Mouse (Mus musculus) heart, postnatal 4 days (tissue): ENCODE measurements around the gene Prl3b1. TPM values are rescaled to one million over a fixed set of nuclear protein-coding genes. Genes with fewer than 3 reads are reported as not detected.

ENCODE experiments used
- DNase-seq: peaks from one replicate; pipeline ENCODE4 v3.0.0; 2021
- total RNA-seq, 2 experiments: library from RNA; stranded (reverse); gene quantifications; 2 replicates each; pipeline ENCODE4 v1.2.3; 2021

Prl3b1 gene
- not detected for total RNA-seq

- no peak for DNase-seq
Observed at GRCm38 (mm10) chr13:27241547-27241946, at the start of gene Prl3b1. TSS of gene Prl3b1 (plus strand) at chr13:27241847.

DNA sequence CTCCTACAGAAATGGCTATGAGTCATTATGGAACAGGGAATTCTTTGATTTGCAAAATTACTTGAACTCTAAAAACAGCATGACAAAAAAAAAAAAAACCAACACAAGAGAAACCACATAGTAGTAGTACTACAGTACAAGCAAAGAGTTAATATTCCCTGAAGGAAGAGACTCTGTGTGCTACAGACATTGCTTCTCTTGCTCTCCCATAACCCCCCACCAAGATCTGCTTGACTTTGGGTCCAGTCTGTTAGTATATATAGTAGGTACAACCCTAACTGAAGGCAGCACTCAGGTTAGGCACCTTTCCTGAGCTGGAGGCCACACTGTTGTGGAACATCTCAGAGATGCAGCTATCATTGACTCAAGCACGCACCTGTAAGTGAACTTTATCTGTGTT, 45.3 kb upstream of the Prl3b1 start, which contains the start of gene Prl3c1:
Gene Prl3c1 (plus strand): TSS at position 301 of the 400 bp plus-strand sequence.
- DNase-seq = no peak

DNA sequence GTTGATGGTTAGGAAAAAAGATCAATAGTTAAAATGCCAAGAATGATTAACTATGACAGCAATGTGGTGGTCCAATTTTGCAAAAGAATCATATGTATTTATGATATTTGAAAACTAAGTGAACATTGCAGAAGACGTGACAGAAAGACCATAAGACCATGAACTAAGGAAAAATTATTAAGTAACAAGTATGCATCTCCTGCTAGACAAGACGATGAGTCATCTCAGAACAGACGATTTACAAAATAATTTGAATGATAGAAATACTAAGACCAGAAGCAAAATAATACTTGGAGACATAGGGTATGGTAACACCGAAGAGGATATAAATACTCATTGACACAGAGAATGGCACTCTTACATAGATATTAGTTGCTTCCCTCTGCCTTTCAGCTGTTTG, 17.5 kb downstream of the Prl3b1 start, which contains the start of gene Prl3a1:
Gene Prl3a1 (plus strand): TSS at position 301 of the 400 bp plus-strand sequence.
- DNase-seq = no peak

Other genes starting within 250 kb of the Prl3b1 start
- gene Prl, start 184.3 kb upstream of the Prl3b1 start, total RNA-seq = not detected
- not detected for gene Prl3d1, start 147.7 kb upstream of the Prl3b1 start, total RNA-seq
- not detected for gene Prl3d2, start 120.1 kb upstream of the Prl3b1 start, total RNA-seq
- gene Prl3d3, start 85.1 kb upstream of the Prl3b1 start, total RNA-seq = not detected
- gene Prl3c1, start 45.2 kb upstream of the Prl3b1 start, total RNA-seq = not detected
- not detected for gene Prl3a1, start 17.6 kb downstream of the Prl3b1 start, total RNA-seq
- not detected for gene Prl6a1, start 70.8 kb downstream of the Prl3b1 start, total RNA-seq
- gene Prl8a2, start 103.8 kb downstream of the Prl3b1 start, total RNA-seq = not detected
- gene Prl2b1, start 149.0 kb downstream of the Prl3b1 start, total RNA-seq = not detected
- not detected for gene Prl8a6, start 196.8 kb downstream of the Prl3b1 start, total RNA-seq